Mouse (Mus musculus): ENCODE results near the gene Zfp280d.

GRCm38 (mm10) chr9:72404446-72404845, 129.8 kb downstream of the Zfp280d start:
- no peak for TF ChIP-seq GATA1 (IDR thresholded peaks at IDR 0.05; ENCODE audit: low read length)
- no peak for TF ChIP-seq TAL1 (IDR thresholded peaks at IDR 0.05; ENCODE audit: low read length)
